Mouse (Mus musculus): ENCODE data around the gene Hebp1.

GRCm38 (mm10) chr6:135198726-135199125, 904 bp upstream of the Hebp1 start:
- TF ChIP-seq CTCF (IDR thresholded peaks at IDR 0.05; ENCODE audit: low read depth, low read length) (no peak), POLR2A (IDR thresholded peaks at IDR 0.05; ENCODE audit: borderline replicate concordance, low read depth, low read length) (no peak)

Data from bone marrow macrophage, adult 2 months (primary cell).